In genomic region chr3:98099287-98099686, GRCm38 (mm10) we compare ENCODE assay signal across 9 mouse cellular contexts.
A peak's percentile ranks its signal among the peaks of the same experiment; 100 is the strongest.
DNase-seq lines count a peak whose midpoint lies in the region; ATAC-seq lines count a peak whose summit lies in the region.
"Had no signal": no experiment of that assay in that cellular context is flagged by ENCODE, and none has a peak within 500 bp of the region (broad histone marks: within the 10 kb centered on the region; RNA-seq: fewer than 3 reads in every experiment).

No protein-coding gene starts in this region.

- no peak for ATAC-seq in embryonic facial prominence, embryonic 13.5 days (ENCODE audit: insufficient number of reproducible peaks, insufficient read depth, low FRiP score, low TSS enrichment, low read depth)
- ATAC-seq in megakaryocyte progenitor cell, adult 5-6 weeks (replicated peaks; ENCODE audit: poor library complexity) = peak; percentile 75
- no peak for ATAC-seq in midbrain, embryonic 14.5 days (ENCODE audit: low FRiP score, low TSS enrichment)
- ATAC-seq: activated CD4-positive, CD25-positive, alpha-beta regulatory T cell, adult 4 months had no signal

- no peaks in the 10 kb centered on the region for H3K27me3 ChIP-seq in embryonic facial prominence, embryonic 13.5 days
- H3K27me3 ChIP-seq in embryonic facial prominence, embryonic 10.5 days (replicated peaks; ENCODE audit: low read depth, poor library complexity, severe bottlenecking) = no peaks in the 10 kb centered on the region
- H3K27me3 ChIP-seq in midbrain, embryonic 14.5 days (ENCODE audit: control insufficient read depth, insufficient read depth, low read length) = no peaks in the 10 kb centered on the region
- no peaks in the 10 kb centered on the region for H3K27me3 ChIP-seq in heart, embryonic 10.5 days (ENCODE audit: insufficient read depth, poor library complexity, severe bottlenecking)

- 85% methylated on average over 10 of the region's 10 CpGs for WGBS in embryonic facial prominence, embryonic 13.5 days
- WGBS in embryonic facial prominence, embryonic 10.5 days = 87% methylated on average over 10 of the region's 10 CpGs
- 89% methylated on average over 10 of the region's 10 CpGs for WGBS in midbrain, embryonic 14.5 days
- WGBS in heart, embryonic 10.5 days = 87% methylated on average over 10 of the region's 10 CpGs

- H3K9me3 ChIP-seq in embryonic facial prominence, embryonic 13.5 days = no peaks in the 10 kb centered on the region
- peaks cover 12% of the 10 kb centered on the region for H3K9me3 ChIP-seq in embryonic facial prominence, embryonic 10.5 days
- no peaks in the 10 kb centered on the region for H3K9me3 ChIP-seq in midbrain, embryonic 14.5 days (ENCODE audit: control insufficient read depth, low read length)
- peaks cover 10% of the 10 kb centered on the region; the same call in 1 of the 2 replicates for H3K9me3 ChIP-seq in heart, embryonic 10.5 days

- no peak overlapping the region for H3K9ac ChIP-seq in embryonic facial prominence, embryonic 13.5 days
- no peak overlapping the region for H3K9ac ChIP-seq in midbrain, embryonic 14.5 days (replicated peaks; ENCODE audit: low read length)

- H3K4me3 ChIP-seq in embryonic facial prominence, embryonic 13.5 days = no peak overlapping the region
- H3K4me3 ChIP-seq in embryonic facial prominence, embryonic 10.5 days = no peak overlapping the region
- no peak overlapping the region for H3K4me3 ChIP-seq in midbrain, embryonic 14.5 days (replicated peaks; ENCODE audit: low read depth, low read length)
- no peak overlapping the region for H3K4me3 ChIP-seq in heart, embryonic 10.5 days

- peak overlapping the region; percentile 11; the same call in 1 of the 2 replicates for H3K27ac ChIP-seq in embryonic facial prominence, embryonic 13.5 days
- H3K27ac ChIP-seq in embryonic facial prominence, embryonic 10.5 days (replicated peaks) = no peak overlapping the region
- H3K27ac ChIP-seq in midbrain, embryonic 14.5 days (replicated peaks; ENCODE audit: low read depth, low read length) = no peak overlapping the region
- no peak overlapping the region for H3K27ac ChIP-seq in heart, embryonic 10.5 days

- peaks cover 76% of the 10 kb centered on the region for H3K36me3 ChIP-seq in embryonic facial prominence, embryonic 13.5 days
- H3K36me3 ChIP-seq in embryonic facial prominence, embryonic 10.5 days (replicated peaks) = peaks cover 84% of the 10 kb centered on the region
- H3K36me3 ChIP-seq in midbrain, embryonic 14.5 days (ENCODE audit: control insufficient read depth, insufficient read depth, low read length) = peaks cover 7% of the 10 kb centered on the region
- peaks cover 75% of the 10 kb centered on the region for H3K36me3 ChIP-seq in heart, embryonic 10.5 days

- no peak for DNase-seq in embryonic facial prominence, embryonic 10.5 days (ENCODE audit: low spot score)
- peak; percentile 58 to 62 for DNase-seq in B cell, adult 2 months
- peak; percentile 4 for DNase-seq in c-Kit-negative CD71-positive TER-119-positive erythroid progenitor cells, embryonic 14.5 days (ENCODE audit: low read depth, low spot score)
- DNase-seq in midbrain, embryonic 14.5 days = no peak
- DNase-seq in heart, embryonic 10.5 days (ENCODE audit: low spot score) = no peak
- no peak for DNase-seq in heart, adult 18-20 months

- H3K4me1 ChIP-seq in embryonic facial prominence, embryonic 13.5 days = peaks cover 33% of the 10 kb centered on the region
- H3K4me1 ChIP-seq in embryonic facial prominence, embryonic 10.5 days = peaks cover 34% of the 10 kb centered on the region
- H3K4me1 ChIP-seq in midbrain, embryonic 14.5 days (ENCODE audit: control insufficient read depth, insufficient read depth, low read length) = 0 out of 2 replicates have a peak, but pooled peaks cover 3% of the 10 kb centered on the region
- H3K4me1 ChIP-seq in heart, embryonic 10.5 days = peaks cover 19% of the 10 kb centered on the region

- no peak overlapping the region for H3K4me2 ChIP-seq in embryonic facial prominence, embryonic 13.5 days
- H3K4me2 ChIP-seq in midbrain, embryonic 14.5 days (ENCODE audit: low read length) = no peak overlapping the region

Comparison
In these comparisons a context has a peak if more than half of its experiments do, and no peak if none do; other contexts are left out.
1. DNase-seq: peak in B cell, adult 2 months (2 of 2) and c-Kit-negative CD71-positive TER-119-positive erythroid progenitor cells, embryonic 14.5 days (single experiment); none in embryonic facial prominence, embryonic 10.5 days (single experiment), midbrain, embryonic 14.5 days (single experiment), heart, embryonic 10.5 days (single experiment) and heart, adult 18-20 months (0 of 2).